Mouse (Mus musculus) forebrain, embryonic 10.5 days (tissue): Measurements from ENCODE around the gene Cep295nl. TPM values are rescaled to one million over a fixed set of nuclear protein-coding genes. Genes with fewer than 3 reads are reported as not detected.

Experiments
- DNase-seq: peaks from one replicate; pipeline ENCODE4 v3.0.0-alpha.2; 2017; ENCODE audit warnings: low spot score; ENCODE audit errors: extremely low spot score
- H3K27ac ChIP-seq: fragments of 300-500 bp; sonication (generic); 2 replicates; pipeline ENCODE4 v1.5.1; 2016; ENCODE audit warnings: mild to moderate bottlenecking
- H3K27me3 ChIP-seq: fragments of 300-500 bp; sonication (generic); 2 replicates; pipeline ENCODE4 v1.6.1; 2016; ENCODE audit warnings: mild to moderate bottlenecking; ENCODE audit not compliant: poor library complexity, severe bottlenecking
- H3K36me3 ChIP-seq: fragments of 300-500 bp; sonication (generic); replicated peaks from 2 replicates; pipeline ENCODE4 v1.6.1; 2016; ENCODE audit warnings: mild to moderate bottlenecking, moderate library complexity
- H3K4me1 ChIP-seq: fragments of 300-500 bp; sonication (generic); 2 replicates; pipeline ENCODE4 v1.6.1; 2016
- H3K4me3 ChIP-seq: fragments of 300-500 bp; sonication (generic); 2 replicates; pipeline ENCODE4 v1.5.1; 2016; ENCODE audit warnings: mild to moderate bottlenecking, moderate library complexity
- H3K9me3 ChIP-seq: fragments of 300-500 bp; sonication (generic); 2 replicates; pipeline ENCODE4 v1.6.1; 2016; ENCODE audit warnings: mild to moderate bottlenecking, moderate library complexity
- WGBS: fragments of 180-500 bp; shearing (Covaris S2); methylation state at CpG from one replicate; pipeline ENCODE4 v1.1.7; 2016; 5-methylcytosine and 5-hydroxymethylcytosine counted together
- polyA plus RNA-seq: library from polyadenylated mRNA; unstranded; fragments of >200 nt; fragmentation: Nextera tagmentation; extraction: Ambion mirVana; gene quantifications from 2 replicates; pipeline ENCODE4 v1.2.1, GENCODE M21; 2016

Gene Cep295nl
- polyA plus RNA-seq, 1 experiment from 2014 or later = 0.26 TPM

- H3K4me3 ChIP-seq = no peak overlapping the region
- H3K9me3 ChIP-seq = no peaks in the 10 kb centered on the region
- H3K36me3 ChIP-seq = peaks cover 19% of the 10 kb centered on the region
- peaks cover 42% of the 10 kb centered on the region for H3K4me1 ChIP-seq
- H3K27me3 ChIP-seq = peaks cover 8% of the 10 kb centered on the region
- WGBS = 72% methylated on average over 5 of the region's 5 CpGs
- H3K27ac ChIP-seq = peak overlapping the region; percentile 49
- no peak for DNase-seq
Measured at GRCm38 (mm10) chr11:118348877-118349276, 6.6 kb upstream of the Cep295nl start.

- no peak for DNase-seq
- Histone ChIP-seq H3K36me3 (peaks cover 19% of the 10 kb centered on the region), H3K27me3 (peaks cover 3% of the 10 kb centered on the region), H3K4me1 (peaks cover 42% of the 10 kb centered on the region), H3K9me3 (no peaks in the 10 kb centered on the region), H3K27ac (peak overlapping the region; percentile 49; the same call in 1 of the 2 replicates), H3K4me3 (no peak overlapping the region)
- 86% methylated on average over 3 of the region's 3 CpGs for WGBS
Measured at GRCm38 (mm10) chr11:118348419-118348818, 6.1 kb upstream of the Cep295nl start.

- peaks cover 42% of the 10 kb centered on the region for H3K4me1 ChIP-seq
- WGBS = 93% methylated on average over 12 of the region's 12 CpGs
- H3K27me3 ChIP-seq = no peaks in the 10 kb centered on the region
- H3K27ac ChIP-seq = no peak overlapping the region
- H3K4me3 ChIP-seq = no peak overlapping the region
- peaks cover 19% of the 10 kb centered on the region for H3K36me3 ChIP-seq
- H3K9me3 ChIP-seq = no peaks in the 10 kb centered on the region
- DNase-seq = no peak
Measured at GRCm38 (mm10) chr11:118347911-118348310, 5.6 kb upstream of the Cep295nl start.

GRCm38 (mm10) chr11:118347391-118347790 lies 5.1 kb upstream of the Cep295nl start:
- no peak overlapping the region for H3K4me3 ChIP-seq
- no peak for DNase-seq
- H3K27ac ChIP-seq = no peak overlapping the region
- no peaks in the 10 kb centered on the region for H3K27me3 ChIP-seq
- WGBS = 92% methylated on average over 2 of the region's 2 CpGs
- H3K4me1 ChIP-seq = peaks cover 42% of the 10 kb centered on the region
- H3K36me3 ChIP-seq = peaks cover 14% of the 10 kb centered on the region
- H3K9me3 ChIP-seq = no peaks in the 10 kb centered on the region

- no peaks in the 10 kb centered on the region for H3K27me3 ChIP-seq
- no peak overlapping the region for H3K27ac ChIP-seq
- peaks cover 6% of the 10 kb centered on the region; the same call in 1 of the 2 replicates for H3K36me3 ChIP-seq
- H3K4me3 ChIP-seq = no peak overlapping the region
- DNase-seq = no peak
- H3K4me1 ChIP-seq = peaks cover 50% of the 10 kb centered on the region
- WGBS = 93% methylated on average over 8 of the region's 8 CpGs
- no peaks in the 10 kb centered on the region for H3K9me3 ChIP-seq
Measured at GRCm38 (mm10) chr11:118346395-118347096, 4.2 kb upstream of the Cep295nl start.

GRCm38 (mm10) chr11:118345693-118346092 lies 3.4 kb upstream of the Cep295nl start:
- Histone ChIP-seq H3K4me3 (no peak overlapping the region), H3K36me3 (peaks cover 2% of the 10 kb centered on the region; the same call in 1 of the 2 replicates), H3K9me3 (no peaks in the 10 kb centered on the region), H3K4me1 (peaks cover 53% of the 10 kb centered on the region), H3K27ac (0 out of 2 replicates have a peak overlapping the region, but pooled peaks have one; percentile 10), H3K27me3 (no peaks in the 10 kb centered on the region)
- WGBS = 84% methylated on average over 4 of the region's 4 CpGs
- DNase-seq = no peak

GRCm38 (mm10) chr11:118343629-118344028 lies 1.3 kb upstream of the Cep295nl start:
- H3K4me1 ChIP-seq = peaks cover 45% of the 10 kb centered on the region
- no peaks in the 10 kb centered on the region for H3K9me3 ChIP-seq
- WGBS = 86% methylated on average over 2 of the region's 2 CpGs
- DNase-seq = no peak
- H3K36me3 ChIP-seq = 0 out of 2 replicates have a peak, but pooled peaks cover 5% of the 10 kb centered on the region
- H3K27ac ChIP-seq = peak overlapping the region; percentile 35; the same call in 1 of the 2 replicates
- H3K27me3 ChIP-seq = no peaks in the 10 kb centered on the region
- H3K4me3 ChIP-seq = no peak overlapping the region

- DNase-seq = no peak
- Histone ChIP-seq H3K36me3 (peaks cover 19% of the 10 kb centered on the region), H3K27me3 (no peaks in the 10 kb centered on the region), H3K4me1 (peaks cover 21% of the 10 kb centered on the region), H3K9me3 (no peaks in the 10 kb centered on the region), H3K4me3 (no peak overlapping the region), H3K27ac (no peak overlapping the region)
- 91% methylated on average over 8 of the region's 8 CpGs for WGBS
Measured at GRCm38 (mm10) chr11:118337491-118338168, 4.7 kb downstream of the Cep295nl start.

GRCm38 (mm10) chr11:118333431-118333830 lies 8.9 kb downstream of the Cep295nl start:
- no peak for DNase-seq
- Histone ChIP-seq H3K27me3 (no peaks in the 10 kb centered on the region), H3K4me3 (no peak overlapping the region), H3K27ac (no peak overlapping the region), H3K36me3 (peaks cover 50% of the 10 kb centered on the region), H3K9me3 (peaks cover 5% of the 10 kb centered on the region; the same call in 1 of the 2 replicates), H3K4me1 (peaks cover 4% of the 10 kb centered on the region; the same call in 1 of the 2 replicates)
- WGBS = 94% methylated on average over 17 of the region's 17 CpGs

GRCm38 (mm10) chr11:118332376-118332775 lies 9.9 kb downstream of the Cep295nl start:
- peaks cover 58% of the 10 kb centered on the region for H3K36me3 ChIP-seq
- no peaks in the 10 kb centered on the region for H3K27me3 ChIP-seq
- no peak overlapping the region for H3K4me3 ChIP-seq
- H3K27ac ChIP-seq = no peak overlapping the region
- H3K9me3 ChIP-seq = peaks cover 5% of the 10 kb centered on the region; the same call in 1 of the 2 replicates
- H3K4me1 ChIP-seq = peaks cover 12% of the 10 kb centered on the region
- 93% methylated on average over 11 of the region's 11 CpGs for whole genome bisulfite sequencing
- DNase-seq = no peak

GRCm38 (mm10) chr11:118330777-118331176 lies 11.5 kb downstream of the Cep295nl start:
- H3K9me3 ChIP-seq = peaks cover 5% of the 10 kb centered on the region; the same call in 1 of the 2 replicates
- H3K27ac ChIP-seq = no peak overlapping the region
- DNase-seq = no peak
- H3K27me3 ChIP-seq = no peaks in the 10 kb centered on the region
- H3K4me3 ChIP-seq = no peak overlapping the region
- H3K4me1 ChIP-seq = peaks cover 26% of the 10 kb centered on the region
- 95% methylated on average over 16 of the region's 16 CpGs for WGBS
- H3K36me3 ChIP-seq = peaks cover 62% of the 10 kb centered on the region

- H3K36me3 ChIP-seq = peaks cover 62% of the 10 kb centered on the region
- WGBS = 96% methylated on average over 14 of the region's 14 CpGs
Measured at GRCm38 (mm10) chr11:118330361-118330760, 11.9 kb downstream of the Cep295nl start.

GRCm38 (mm10) chr11:118328947-118329346 lies 13.4 kb downstream of the Cep295nl start:
- WGBS = 97% methylated on average over 5 of the region's 5 CpGs
- H3K36me3 ChIP-seq = peaks cover 61% of the 10 kb centered on the region
- H3K9me3 ChIP-seq = peaks cover 5% of the 10 kb centered on the region; the same call in 1 of the 2 replicates
- H3K27me3 ChIP-seq = no peaks in the 10 kb centered on the region
- H3K4me3 ChIP-seq = no peak overlapping the region
- H3K4me1 ChIP-seq = peaks cover 39% of the 10 kb centered on the region
- H3K27ac ChIP-seq = no peak overlapping the region
- no peak for DNase-seq

More at GRCm38 (mm10) chr11:118330361-118330760, 11.9 kb downstream of the Cep295nl start:
- H3K27ac ChIP-seq = no peak overlapping the region
- H3K4me3 ChIP-seq = no peak overlapping the region
- H3K27me3 ChIP-seq = no peaks in the 10 kb centered on the region
- H3K4me1 ChIP-seq = peaks cover 26% of the 10 kb centered on the region
- no peak for DNase-seq
- peaks cover 5% of the 10 kb centered on the region; the same call in 1 of the 2 replicates for H3K9me3 ChIP-seq
